Mouse (Mus musculus) right cerebral cortex, adult 2 months (tissue): ENCODE measurements around the gene Atf7ip2.

ENCODE experiments used
- DNase-seq, 2 experiments: peaks; one replicate each; pipeline ENCODE4 v3.0.0; 2021 to 2022; ENCODE audit warnings: low spot score in 2 of 2

Atf7ip2 gene

GRCm38 (mm10) chr16:10297696-10298644 is 105.5 kb downstream of the Atf7ip2 start:
- DNase-seq = no peak

GRCm38 (mm10) chr16:10299637-10300036 is 107.1 kb downstream of the Atf7ip2 start:
- DNase-seq = no peak

GRCm38 (mm10) chr16:10300231-10301186 is 108.0 kb downstream of the Atf7ip2 start:
- no peak for DNase-seq
